Mouse (Mus musculus) liver, postnatal 0 days (tissue): ENCODE data around the gene Sgpp2.

Experiments used
- CTCF ChIP-seq: sonication (generic); IDR thresholded peaks from 2 replicates; pipeline ENCODE4 v1.5.1; 2016; ENCODE audit warnings: antibody characterized with exemption, low read depth
- EP300 ChIP-seq: IDR thresholded peaks from 2 replicates; pipeline ENCODE4 v1.6.1; 2016; ENCODE audit warnings: antibody characterized with exemption, low read depth, mild to moderate bottlenecking

GRCm38 (mm10) chr1:78399755-78400154 is 89.6 kb downstream of the Sgpp2 start:
- TF ChIP-seq CTCF (no peak), EP300 (no peak)
